Mouse (Mus musculus) lung, postnatal 0 days (tissue): ENCODE results near the gene Prame.
A peak's percentile ranks its signal among the peaks of the same experiment; 100 is the strongest.
"Not testable (repeated sequence)": the region's sequence is repeated elsewhere in the genome, so short reads cannot be mapped to it uniquely, and the experiment has no call there.

Source experiments
- CTCF ChIP-seq: IDR thresholded peaks from 2 replicates; pipeline ENCODE4 v1.5.1; 2016; ENCODE audit warnings: antibody characterized with exemption, mild to moderate bottlenecking
- EP300 ChIP-seq: IDR thresholded peaks from 2 replicates; pipeline ENCODE4 v1.6.1; 2016; ENCODE audit warnings: antibody characterized with exemption, mild to moderate bottlenecking, control low read depth

GRCm38 (mm10) chrX:135569467-135569866, 58.0 kb downstream of the Prame start:
- peak; percentile 80 for TF ChIP-seq CTCF
- not testable (repeated sequence) for TF ChIP-seq EP300
